Mouse (Mus musculus) neural tube, embryonic 14.5 days (tissue): ENCODE measurements around the gene Adsl. TPM values are rescaled to one million over a fixed set of nuclear protein-coding genes. Genes with fewer than 3 reads are reported as not detected.

Source experiments
- microRNA-seq: library from miRNA; unstranded; fragments of <30 nt; microRNA quantifications from one replicate; pipeline ENCODE4, GENCODE M21; 2016
- polyA plus RNA-seq: library from polyadenylated mRNA; unstranded; fragments of >200 nt; fragmentation: Nextera tagmentation; extraction: Ambion mirVana; gene quantifications from 2 replicates; pipeline ENCODE4 v1.2.1, GENCODE M21; 2014

The Adsl gene
- polyA plus RNA-seq, 1 experiment from 2014 or later = 114 TPM

Small RNA genes within 50 kb of the gene (microRNA-seq; reads per million reads assigned to microRNA genes)
- gene Mir5113 = 5.1 reads per million, percentile 10 among the genes with 10 or more reads in this experiment

Other genes with a start within 250 kb of the Adsl start
- 26.5 and 27.4 TPM in 2 replicates for gene Tnrc6b, start 237.2 kb upstream of the Adsl start, polyA plus RNA-seq
- gene Sgsm3, start 29.3 kb downstream of the Adsl start, polyA plus RNA-seq = 57.9 and 59.2 TPM in 2 replicates
- gene Mrtfa, start 242.3 kb downstream of the Adsl start, polyA plus RNA-seq = 31.3 and 32.4 TPM in 2 replicates